Mouse (Mus musculus): Measurements from ENCODE around the gene Raf1.

DNA sequence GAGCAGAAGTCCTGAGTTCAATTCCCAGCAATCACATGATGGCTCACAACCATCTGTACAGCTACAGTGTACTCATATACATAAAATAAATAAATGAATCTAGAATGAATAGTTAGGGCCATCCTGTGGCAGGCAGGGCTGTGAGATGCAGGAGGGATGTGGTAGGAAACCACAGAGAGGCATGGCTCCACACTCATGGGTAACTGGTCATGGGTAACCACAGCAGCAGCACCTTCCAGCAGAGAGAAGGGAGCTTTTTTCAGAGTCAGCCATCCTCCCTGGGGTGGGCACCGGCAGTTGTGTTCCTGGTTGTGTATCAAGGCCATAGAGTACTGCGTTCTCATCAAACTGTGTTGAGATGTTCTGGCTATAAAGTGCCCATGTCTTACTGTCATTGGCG is 82.0 kb downstream of the Raf1 start:
- TF ChIP-seq TAL1 (IDR thresholded peaks at IDR 0.05; ENCODE audit: low read length) (no peak), GATA1 (IDR thresholded peaks at IDR 0.05; ENCODE audit: low read length) (no peak)

All from erythroblast, embryonic 14.5 days (primary cell).